Mouse (Mus musculus): ENCODE data around the gene Tcf12. TPM values are rescaled to one million over a fixed set of nuclear protein-coding genes. Genes with fewer than 3 reads are reported as not detected.

Tcf12 gene
- polyA plus RNA-seq, 1 experiment from 2014 or later, result 142 TPM

GRCm38 (mm10) chr9:71805646-71806421, 305.8 kb downstream of the Tcf12 start:
- DNase-seq (ENCODE audit: low spot score), result no peak

- no peak for DNase-seq (ENCODE audit: low spot score)
Observed at GRCm38 (mm10) chr9:71804116-71804515, 307.6 kb downstream of the Tcf12 start.

GRCm38 (mm10) chr9:71803281-71803680, 308.4 kb downstream of the Tcf12 start:
- no peak for DNase-seq (ENCODE audit: low spot score)

- DNase-seq (ENCODE audit: low spot score), result no peak
Observed at GRCm38 (mm10) chr9:71799598-71799997, 312.1 kb downstream of the Tcf12 start.

GRCm38 (mm10) chr9:71798176-71798575, 313.5 kb downstream of the Tcf12 start:
- no peak for DNase-seq (ENCODE audit: low spot score)

Small RNA genes lying within 50 kb of the gene (microRNA-seq; reads per million reads assigned to microRNA genes)
- gene Gm27450 (ENCODE audit: borderline number of aligned reads), result not detected

Other genes with a start within 250 kb of the Tcf12 start
- gene Zfp280d, start 163.0 kb upstream of the Tcf12 start, polyA plus RNA-seq (2015; fragmentation: Nextera tagmentation; extraction: Ambion mirVana), result 56.6 and 73.3 TPM in 2 replicates

Data from thymus, postnatal 0 days (tissue).